Mouse (Mus musculus) liver, embryonic 14.5 days (tissue): ENCODE measurements around the gene Srl.

ENCODE experiments used
- CTCF ChIP-seq: IDR thresholded peaks from 2 replicates; pipeline ENCODE4 v1.5.1; 2016; ENCODE audit warnings: antibody characterized with exemption, low read depth, control low read depth
- EP300 ChIP-seq: IDR thresholded peaks from 2 replicates; pipeline ENCODE4 v1.6.1; 2016; ENCODE audit warnings: antibody characterized with exemption, low read depth

- 0 out of 2 replicates have a peak, but pooled peaks have one; percentile 10 for TF ChIP-seq CTCF
- TF ChIP-seq EP300, result no peak
Measured at GRCm38 (mm10) chr16:4576873-4577272, 35.3 kb upstream of the Srl start.
